Mouse (Mus musculus) liver, embryonic 15.5 days (tissue): ENCODE measurements around the gene Smim8. TPM values are rescaled to one million over a fixed set of nuclear protein-coding genes. Genes with fewer than 3 reads are reported as not detected.

Experiments
- polyA plus RNA-seq: library from polyadenylated mRNA; unstranded; fragments of >200 nt; fragmentation: Nextera tagmentation; extraction: Ambion mirVana; gene quantifications from 2 replicates; pipeline ENCODE4 v1.2.1, GENCODE M21; 2015

Gene Smim8
- polyA plus RNA-seq, 1 experiment from 2014 or later: 24.2 TPM

Other genes with a start within 250 kb of the Smim8 start
- 20.6 and 23.8 TPM in 2 replicates for gene Akirin2, start 227.5 kb downstream of the Smim8 start, polyA plus RNA-seq
- gene Orc3, start 163.5 kb downstream of the Smim8 start, polyA plus RNA-seq: 38.9 and 39.6 TPM in 2 replicates
- 25.1 and 25.5 TPM in 2 replicates for gene Rars2, start 163.5 kb downstream of the Smim8 start, polyA plus RNA-seq
- gene Slc35a1, start 91.0 kb downstream of the Smim8 start, polyA plus RNA-seq: 16.5 and 17.5 TPM in 2 replicates
- gene Cfap206, start 48.2 kb downstream of the Smim8 start, polyA plus RNA-seq: not detected in 2 replicates
- not detected in 2 replicates for gene Gm136, start 22.2 kb downstream of the Smim8 start, polyA plus RNA-seq
- 3.8 and 4.3 TPM in 2 replicates for gene Zfp292, start 104.5 kb upstream of the Smim8 start, polyA plus RNA-seq
- 0.23 and 0.26 TPM in 2 replicates for gene Cga, start 115.4 kb upstream of the Smim8 start, polyA plus RNA-seq